Mouse (Mus musculus) spleen, adult 2 months (tissue): ENCODE measurements around the gene Mpp3.

Experiments used
- CTCF ChIP-seq: fragments of 200-500 bp; IDR thresholded peaks from 2 replicates; pipeline ENCODE4 v1.5.1; 2011; ENCODE audit warnings: mild to moderate bottlenecking, inconsistent platforms; ENCODE audit not compliant: insufficient read depth, insufficient read length, insufficient replicate concordance; ENCODE audit errors: extremely low read depth
- POLR2A ChIP-seq: fragments of 200-500 bp; IDR thresholded peaks from 2 replicates; pipeline ENCODE4 v1.6.1; 2011; ENCODE audit warnings: low read depth, low read length, inconsistent platforms

- TF ChIP-seq CTCF (no peak), POLR2A (peak; percentile 36)
Measured at GRCm38 (mm10) chr11:101984054-101985025, 43.9 kb downstream of the Mpp3 start, which contains the start of gene Cfap97d1.
